Mouse (Mus musculus) T-helper 1 cell (primary cell): ENCODE measurements around the gene Creb3l2.

Source experiments
- in situ Hi-C: fragments of 300-600 bp; cut with MboI, MseI; formaldehyde crosslinking; loops from one replicate; pipeline ENCODE4 v1.15.1; 2025; ENCODE audit warnings: high pct_unique_total_duplicates

The Creb3l2 gene

DNA sequence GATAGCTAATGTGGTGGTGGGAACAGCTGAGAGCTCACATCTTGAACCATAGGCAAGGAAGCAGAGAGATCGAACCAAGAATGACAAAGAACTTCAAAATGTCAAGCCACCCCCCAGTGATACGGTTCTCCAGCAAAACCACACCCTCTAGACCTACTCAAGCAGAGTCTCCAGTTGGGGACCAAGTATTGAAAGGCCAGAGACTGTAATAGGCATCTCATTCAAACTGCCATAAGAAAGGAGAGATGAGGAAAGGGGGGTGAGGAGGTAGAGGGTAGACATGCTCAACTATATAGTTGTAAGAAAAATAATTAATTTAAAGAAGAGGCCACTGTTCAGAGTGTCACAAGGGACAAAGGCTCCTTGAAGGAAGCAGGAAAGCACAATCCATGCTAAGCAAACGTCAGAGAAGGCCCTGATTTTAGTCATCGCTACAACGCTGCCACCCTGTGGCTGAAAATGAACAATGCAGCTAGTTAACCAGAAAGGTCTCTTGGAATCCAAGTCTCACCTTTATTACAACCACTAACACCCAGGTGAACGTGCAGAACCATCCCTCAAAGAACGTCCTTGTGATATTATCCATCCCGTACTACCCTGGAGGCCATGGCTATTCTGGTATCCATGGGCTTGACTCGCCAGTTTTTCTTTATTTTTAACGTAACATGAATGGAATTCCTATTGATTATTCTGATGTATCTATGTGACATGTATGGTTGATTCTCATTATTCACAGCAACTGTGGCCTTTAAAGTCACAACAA is 5.9 kb upstream of the Creb3l2 start:
- in situ Hi-C loops: no loop called here

DNA sequence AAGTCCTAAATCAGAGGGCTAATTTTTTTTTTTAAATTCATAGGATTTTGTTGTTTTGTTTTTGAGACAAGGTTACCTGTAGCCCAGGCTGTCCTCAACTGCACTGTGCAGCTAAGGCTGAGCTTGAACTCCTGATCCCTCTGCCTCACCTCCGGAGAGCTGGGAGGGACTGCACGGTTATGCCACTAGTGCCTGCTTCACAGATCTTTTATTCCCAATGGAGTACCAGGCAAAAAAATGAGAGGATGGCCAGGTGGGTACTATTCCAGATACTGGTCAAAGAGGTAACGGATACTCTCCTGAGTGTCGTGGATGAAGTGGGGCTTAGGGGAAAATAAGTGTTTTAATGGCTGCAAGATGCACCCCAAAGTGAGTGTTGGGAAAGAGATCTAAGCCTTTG is 835 bp upstream of the Creb3l2 start:
- in situ Hi-C loops: no loop called here

- in situ Hi-C loops: no loop called here
These were observed 515 bp downstream of the Creb3l2 start for GRCm38 (mm10) chr6:37441251-37442011.

DNA sequence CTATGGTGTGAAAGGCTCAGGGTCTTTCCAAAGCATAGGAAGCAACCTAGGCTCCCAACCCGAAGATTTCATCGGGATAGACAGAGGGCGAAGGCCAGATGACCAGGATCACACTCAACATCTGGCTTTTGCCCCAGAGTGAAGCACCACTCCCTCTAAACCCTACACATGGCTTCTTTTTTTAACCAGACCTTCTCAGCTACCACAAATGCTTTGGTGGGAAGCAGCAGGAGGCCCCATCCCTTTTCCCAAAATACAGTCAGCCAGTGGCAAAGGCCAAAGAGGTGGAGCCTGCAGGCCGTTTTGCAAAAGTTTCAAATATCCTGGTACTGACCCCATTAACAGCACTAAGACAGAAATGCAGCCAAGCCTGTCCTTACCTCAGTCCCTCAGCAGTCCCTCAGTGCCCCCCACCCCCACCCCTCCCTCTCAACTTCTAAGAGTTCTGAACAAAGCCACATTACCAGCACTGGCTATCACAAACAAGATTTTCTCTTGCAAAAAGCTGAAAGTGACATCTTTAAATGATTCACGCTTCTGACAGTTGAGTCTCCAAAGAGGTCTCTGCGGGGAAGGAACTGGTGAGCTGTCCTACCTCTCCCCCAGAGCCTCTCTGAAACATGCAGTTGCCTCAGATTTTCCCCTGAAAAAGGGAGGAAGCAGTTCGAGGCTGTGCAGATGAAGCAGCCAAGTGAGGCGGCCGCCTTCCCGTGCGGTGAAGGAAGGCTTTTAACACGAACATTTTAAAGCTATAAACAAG is 1.3 kb downstream of the Creb3l2 start:
- in situ Hi-C loops: no loop called here

DNA sequence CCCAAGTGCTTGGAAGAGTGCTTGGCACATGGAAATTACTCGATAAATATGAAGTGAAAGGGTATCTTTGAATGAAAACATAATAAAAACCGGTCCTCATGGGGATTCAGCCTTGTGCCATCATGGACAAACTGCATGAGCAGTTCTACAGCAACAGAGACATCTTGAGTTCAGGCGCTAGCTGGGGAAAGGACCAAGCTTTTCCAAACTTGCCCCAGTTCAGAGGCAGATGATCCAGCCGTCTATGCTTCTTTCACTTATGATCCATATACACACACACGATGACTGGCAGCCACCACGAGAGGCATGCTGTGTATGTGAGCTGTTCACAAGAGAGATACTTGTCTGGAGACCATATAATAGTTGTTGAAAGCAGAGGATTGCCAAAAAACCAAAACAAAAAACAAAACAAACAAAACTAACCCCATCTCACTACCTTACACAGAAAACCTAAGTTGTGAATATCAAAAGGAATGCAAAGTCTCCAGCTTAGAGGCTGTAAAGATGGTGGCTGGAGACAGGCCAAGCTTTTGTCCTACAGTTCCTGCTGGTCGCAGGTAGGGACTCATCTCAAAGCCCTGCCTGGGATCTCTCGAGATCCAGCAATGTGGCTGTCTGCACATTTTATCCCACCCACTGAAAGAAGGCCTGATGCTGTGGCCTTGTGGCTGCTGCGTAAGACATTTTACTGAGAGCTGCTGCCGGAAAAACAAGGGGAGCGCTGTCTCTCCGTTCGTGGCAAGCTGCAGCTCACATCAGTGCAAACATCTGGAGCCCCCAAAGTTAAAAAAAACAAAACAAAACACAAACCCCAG is 2.1 kb downstream of the Creb3l2 start:
- in situ Hi-C loops: no loop called here

DNA sequence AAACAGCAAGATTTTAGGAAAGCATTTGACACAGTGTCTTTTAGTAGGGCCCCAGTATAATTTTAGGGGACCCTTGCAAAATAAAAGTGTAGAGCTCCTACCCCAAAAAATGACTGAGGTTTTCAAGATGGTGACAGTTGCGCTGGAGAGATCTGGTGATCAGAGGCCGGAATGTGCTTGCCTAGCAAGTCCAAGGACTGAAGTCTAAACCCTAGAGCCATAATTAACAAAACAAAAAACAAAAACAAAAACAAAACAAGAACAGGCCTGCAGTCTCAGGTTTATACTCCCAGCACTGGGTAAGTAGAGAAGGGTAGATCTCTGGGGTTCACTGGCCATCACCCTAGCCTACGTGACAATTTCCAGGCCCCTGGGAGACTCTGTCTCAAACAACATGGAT is 3.4 kb downstream of the Creb3l2 start:
- in situ Hi-C loops: no loop called here

DNA sequence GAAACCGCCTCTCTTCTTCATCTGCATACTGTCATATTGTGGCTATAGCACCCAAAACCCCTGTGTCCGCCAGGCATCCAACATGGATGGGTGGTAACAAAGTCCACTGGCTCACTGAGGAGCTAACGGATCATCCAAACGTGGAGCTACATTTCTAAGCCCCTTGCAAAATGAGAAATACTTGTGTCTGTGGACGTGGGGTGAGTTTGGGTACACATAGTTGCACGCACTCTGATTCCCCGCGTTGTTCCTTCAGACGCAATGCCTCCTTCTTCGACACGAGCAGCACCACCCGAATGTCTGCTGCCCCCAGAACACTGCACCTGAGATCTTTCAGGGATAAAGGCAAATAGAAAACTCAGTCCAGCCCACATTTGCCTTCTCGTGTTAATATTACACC is 4.9 kb downstream of the Creb3l2 start:
- in situ Hi-C loops: no loop called here

DNA sequence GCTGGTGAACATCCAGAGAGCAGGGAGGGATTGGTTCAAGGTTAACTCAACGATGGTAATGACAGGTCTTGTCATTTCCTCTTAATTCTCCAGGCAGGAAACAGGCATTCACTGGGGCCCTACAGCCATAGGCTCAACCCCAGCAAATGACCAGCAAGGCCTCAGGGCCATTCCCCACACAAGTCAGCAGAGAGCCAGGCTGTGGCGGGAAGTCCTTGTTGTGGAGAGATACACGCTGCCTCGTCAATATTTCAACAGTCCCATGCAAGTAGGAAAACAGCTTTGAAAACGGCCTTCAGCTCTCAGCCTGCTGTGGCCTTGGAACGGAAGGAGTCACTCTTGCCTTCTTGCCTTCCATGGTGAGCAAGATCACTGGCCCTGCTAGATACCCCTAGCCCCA is 6.6 kb downstream of the Creb3l2 start:
- in situ Hi-C loops: no loop called here

DNA sequence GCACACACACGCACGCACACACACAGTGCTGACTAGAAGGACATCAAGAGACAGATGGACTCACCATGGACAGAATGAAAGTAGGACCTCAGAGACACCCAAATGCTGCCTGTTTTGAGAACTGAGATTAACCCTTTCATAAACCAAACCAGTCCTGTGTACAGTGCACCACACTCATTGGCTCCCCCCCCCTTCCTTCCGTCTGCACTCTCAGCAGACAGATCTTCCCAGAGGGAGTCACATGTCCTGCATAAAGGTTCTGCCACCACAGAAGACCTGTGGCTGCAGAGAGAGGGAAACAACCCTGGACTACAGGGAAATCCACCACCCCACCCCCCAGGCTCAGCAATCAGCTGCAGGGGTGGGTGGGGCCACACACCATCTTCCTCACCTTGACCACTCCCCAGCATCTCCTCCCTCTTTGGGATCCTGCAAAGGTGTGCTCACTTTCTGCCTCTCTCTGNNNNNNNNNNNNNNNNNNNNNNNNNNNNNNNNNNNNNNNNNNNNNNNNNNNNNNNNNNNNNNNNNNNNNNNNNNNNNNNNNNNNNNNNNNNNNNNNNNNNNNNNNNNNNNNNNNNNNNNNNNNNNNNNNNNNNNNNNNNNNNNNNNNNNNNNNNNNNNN is 12.0 kb downstream of the Creb3l2 start:
- in situ Hi-C loops: no loop called here

DNA sequence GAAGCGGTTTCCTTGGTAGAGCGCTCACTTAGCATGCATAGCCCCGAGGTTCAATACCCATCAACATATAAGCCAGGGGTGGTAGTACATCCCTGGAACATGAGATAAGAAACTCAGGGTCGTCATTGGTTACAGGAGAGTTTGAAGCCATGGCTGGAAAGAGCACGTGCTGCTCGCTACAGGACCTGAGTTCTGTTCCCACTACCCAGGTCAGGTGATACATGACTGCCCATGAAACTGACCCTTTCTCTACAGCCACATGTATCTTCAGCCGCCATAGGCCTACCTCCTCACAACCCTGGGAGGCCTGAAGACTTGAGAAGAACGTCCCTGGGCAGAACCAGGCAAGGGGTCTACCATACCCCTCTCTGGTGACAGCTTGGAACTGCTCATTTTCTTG is 13.0 kb downstream of the Creb3l2 start:
- in situ Hi-C loops: no loop called here

- in situ Hi-C loops: no loop called here
These were observed 13.9 kb downstream of the Creb3l2 start for GRCm38 (mm10) chr6:37428044-37428443.

GRCm38 (mm10) chr6:37426615-37427014 is 15.3 kb downstream of the Creb3l2 start:
- in situ Hi-C loops: no loop called here

- in situ Hi-C loops: no loop called here
These were observed 16.1 kb downstream of the Creb3l2 start for GRCm38 (mm10) chr6:37425833-37426232.

- in situ Hi-C loops: no loop called here
These were observed 16.9 kb downstream of the Creb3l2 start for GRCm38 (mm10) chr6:37425075-37425474.

DNA sequence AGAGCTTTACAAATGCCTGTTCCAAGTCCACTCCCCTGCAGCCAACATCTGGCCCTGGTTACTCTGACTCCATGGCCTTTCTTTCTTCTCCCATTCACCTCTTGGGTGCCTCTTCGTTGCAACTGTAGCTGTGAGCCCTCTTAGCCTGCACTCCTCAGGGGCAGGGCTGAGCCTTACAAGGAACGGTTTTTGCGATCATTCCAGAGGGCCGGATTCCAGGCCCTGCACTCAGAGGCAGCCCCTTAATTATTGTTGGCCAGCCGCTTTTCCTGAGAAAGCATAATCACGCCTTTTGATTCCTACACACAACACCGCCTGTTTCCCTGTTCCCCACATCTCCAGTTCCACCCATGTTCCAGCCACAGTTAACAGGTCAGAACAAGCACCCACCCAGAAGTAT is 17.6 kb downstream of the Creb3l2 start:
- in situ Hi-C loops: no loop called here

- in situ Hi-C loops: no loop called here
These were observed 18.6 kb downstream of the Creb3l2 start for GRCm38 (mm10) chr6:37423386-37423785.

DNA sequence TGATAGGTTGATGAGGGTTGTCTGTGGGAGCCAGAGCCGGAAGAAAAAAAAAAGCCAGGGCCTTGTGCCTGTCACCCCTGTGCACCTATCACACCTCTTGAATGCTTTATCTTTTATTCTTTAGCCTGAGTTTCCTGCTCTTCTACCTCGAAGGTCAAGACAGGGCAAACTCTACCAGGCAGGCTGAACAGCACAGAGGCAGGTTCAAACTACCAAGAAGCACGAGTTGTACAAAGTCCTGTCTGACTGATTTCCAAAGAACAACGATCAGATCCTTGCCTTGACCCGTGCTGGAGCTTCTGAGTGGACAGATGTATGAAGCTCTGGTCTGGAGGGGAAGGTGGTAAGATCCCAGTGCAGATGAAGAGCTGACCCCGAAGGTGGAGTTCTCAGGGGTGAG is 20.8 kb downstream of the Creb3l2 start:
- in situ Hi-C loops: no loop called here

DNA sequence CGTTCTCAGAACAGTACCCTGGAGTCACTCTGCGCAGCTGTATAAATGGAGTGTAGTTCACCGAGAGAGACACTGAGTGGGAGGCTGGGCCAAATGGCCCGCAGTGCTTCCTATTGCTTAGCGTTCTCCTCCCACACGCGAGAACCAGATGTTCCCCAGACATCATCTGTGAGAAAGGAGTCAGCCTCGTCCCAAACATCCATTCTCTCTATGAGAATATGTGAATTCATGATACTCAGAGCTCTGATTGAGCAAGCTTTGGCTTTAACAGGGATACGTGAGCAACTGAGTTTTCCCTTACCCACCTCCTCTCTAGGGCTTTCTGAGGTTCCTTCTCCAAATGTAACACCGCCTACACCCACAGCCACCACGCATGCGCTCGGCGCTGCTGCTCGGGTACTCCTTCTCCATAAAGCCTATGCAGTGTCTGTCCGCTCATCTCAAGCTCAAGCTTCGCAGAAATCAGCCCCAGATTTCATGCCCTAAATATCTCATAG is 22.5 kb downstream of the Creb3l2 start:
- in situ Hi-C loops: no loop called here

DNA sequence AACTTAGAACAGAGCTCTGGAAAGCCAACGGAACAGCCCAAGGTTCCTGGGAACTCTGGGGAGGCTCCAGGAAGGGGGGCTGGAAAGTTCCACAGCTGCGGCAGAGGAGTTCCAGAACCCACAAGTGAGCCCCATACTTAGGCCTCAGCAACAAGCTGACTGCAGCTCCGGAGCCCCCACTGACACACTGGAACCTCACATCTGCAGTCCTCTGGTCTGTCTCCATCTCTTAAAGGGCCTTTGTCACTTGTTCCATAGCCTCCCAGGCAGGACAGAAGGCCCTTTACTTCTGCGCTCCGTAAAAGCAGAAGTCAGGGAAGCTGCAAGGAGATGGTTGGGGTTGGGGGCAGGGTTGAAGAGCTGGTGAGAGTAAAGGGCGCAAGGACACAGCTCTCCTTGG is 23.0 kb downstream of the Creb3l2 start:
- in situ Hi-C loops: no loop called here

DNA sequence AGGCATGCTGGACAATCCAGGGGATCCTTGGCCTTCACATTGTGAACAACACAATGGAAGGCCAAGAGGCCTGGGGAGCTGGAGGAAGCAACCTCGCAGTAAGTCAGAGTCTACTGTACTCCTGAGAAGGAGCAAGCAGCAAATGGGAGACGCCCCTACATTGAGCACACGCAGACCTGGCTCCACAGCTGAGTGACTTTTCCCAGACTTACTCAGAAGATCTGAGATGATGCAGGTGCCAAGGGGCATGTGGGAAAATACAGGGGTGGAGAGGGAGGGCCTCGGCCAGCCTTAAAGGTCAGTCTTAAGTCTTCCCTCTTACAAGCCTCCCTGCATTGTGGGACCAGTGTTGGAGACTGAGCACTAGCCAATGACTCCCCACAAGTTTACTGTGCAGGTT is 25.2 kb downstream of the Creb3l2 start:
- in situ Hi-C loops: no loop called here

DNA sequence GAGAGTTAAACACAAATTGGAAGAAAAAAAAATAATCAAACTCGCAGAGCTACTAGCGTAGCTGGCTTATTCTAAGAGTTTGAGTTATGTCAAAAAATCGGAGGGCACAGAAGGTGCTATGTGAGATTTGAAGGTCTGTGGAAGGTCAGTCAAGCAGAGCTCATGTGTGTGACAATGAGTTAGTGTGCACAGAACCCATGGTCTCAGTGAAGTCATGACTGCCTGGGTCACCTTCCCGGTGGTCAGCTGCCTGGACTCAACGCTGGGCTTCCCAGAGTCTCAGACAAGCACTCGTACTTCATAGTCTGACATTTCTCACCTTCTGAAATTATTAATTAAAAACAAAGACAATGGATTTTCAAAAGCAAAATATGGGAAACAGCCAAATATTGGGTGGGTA is 26.4 kb downstream of the Creb3l2 start:
- in situ Hi-C loops: no loop called here
